Mouse (Mus musculus): ENCODE measurements at regions not wholly inside any gene's neighbourhood (a gene's known extent, or its start where the extent isn't known, plus 50 kb on each side); places are given as distances from the start of the nearest gene placed in this dataset.
"Not testable (repeated sequence)": the region's sequence is repeated elsewhere in the genome, so short reads cannot be mapped to it uniquely, and the experiment has no call there.

- 22% methylated on average over 2 of the region's 2 CpGs for WGBS
- H3K4me3 ChIP-seq (replicated peaks); H3K27me3 ChIP-seq; H3K4me2 ChIP-seq; H3K9me3 ChIP-seq (replicated peaks); H3K9ac ChIP-seq; H3K4me1 ChIP-seq; H3K36me3 ChIP-seq: not testable (repeated sequence)
- ATAC-seq (replicated peaks; ENCODE audit: low FRiP score), result peak; percentile 80
- 0 out of 2 replicates have a peak overlapping the region, but pooled peaks have one; percentile 70 for H3K27ac ChIP-seq
Observed at GRCm38 (mm10) chrX:103532620-103533199, 97.7 kb upstream of the Zcchc13 start.

GRCm38 (mm10) chrX:103533306-103533705, 97.1 kb upstream of the Zcchc13 start:
- no peak for ATAC-seq (replicated peaks; ENCODE audit: low FRiP score)
- peaks cover 8% of the 10 kb centered on the region; the same call in 1 of the 2 replicates for H3K4me1 ChIP-seq
- H3K4me3 ChIP-seq (replicated peaks), result no peak overlapping the region
- H3K9me3 ChIP-seq (replicated peaks), result no peaks in the 10 kb centered on the region
- no peak overlapping the region for H3K9ac ChIP-seq
- H3K27ac ChIP-seq, result peak overlapping the region; percentile 70
- WGBS, result 19% methylated on average over 11 of the region's 11 CpGs
- H3K27me3 ChIP-seq, result no peaks in the 10 kb centered on the region
- H3K36me3 ChIP-seq, result no peaks in the 10 kb centered on the region
- H3K4me2 ChIP-seq, result no peak overlapping the region

- peaks cover 8% of the 10 kb centered on the region; the same call in 1 of the 2 replicates for H3K4me1 ChIP-seq
- no peaks in the 10 kb centered on the region for H3K36me3 ChIP-seq
- H3K9me3 ChIP-seq (replicated peaks), result no peaks in the 10 kb centered on the region
- 46% methylated on average over 1 of the region's 1 CpGs for WGBS
- no peak overlapping the region for H3K9ac ChIP-seq
- no peaks in the 10 kb centered on the region for H3K27me3 ChIP-seq
- no peak for ATAC-seq (replicated peaks; ENCODE audit: low FRiP score)
- H3K4me3 ChIP-seq (replicated peaks), result no peak overlapping the region
- peak overlapping the region; percentile 70; the same call in 1 of the 2 replicates for H3K27ac ChIP-seq
- no peak overlapping the region for H3K4me2 ChIP-seq
Observed at GRCm38 (mm10) chrX:103533831-103534230, 96.6 kb upstream of the Zcchc13 start.

- Histone ChIP-seq H3K27ac (peak overlapping the region; percentile 29; the same call in 1 of the 2 replicates), H3K9me3 (replicated peaks) (no peaks in the 10 kb centered on the region), H3K27me3 (no peaks in the 10 kb centered on the region), H3K4me2 (no peak overlapping the region), H3K36me3 (no peaks in the 10 kb centered on the region), H3K4me1 (no peaks in the 10 kb centered on the region), H3K9ac (no peak overlapping the region), H3K4me3 (replicated peaks) (no peak overlapping the region)
- WGBS, result 75% methylated on average over 5 of the region's 5 CpGs
- ATAC-seq (replicated peaks; ENCODE audit: low FRiP score), result no peak
Observed at GRCm38 (mm10) chrX:103546490-103547202, 83.7 kb upstream of the Zcchc13 start.

GRCm38 (mm10) chrX:103551304-103551703, 79.1 kb upstream of the Zcchc13 start:
- H3K27ac ChIP-seq, result 0 out of 2 replicates have a peak overlapping the region, but pooled peaks have one; percentile 10
- no peak for ATAC-seq (replicated peaks; ENCODE audit: low FRiP score)
- no peaks in the 10 kb centered on the region for H3K27me3 ChIP-seq
- WGBS, result 84% methylated on average over 14 of the region's 14 CpGs
- H3K9ac ChIP-seq, result no peak overlapping the region
- no peak overlapping the region for H3K4me3 ChIP-seq (replicated peaks)
- no peaks in the 10 kb centered on the region; the same call in 1 of the 2 replicates for H3K4me1 ChIP-seq
- no peaks in the 10 kb centered on the region for H3K36me3 ChIP-seq
- H3K4me2 ChIP-seq, result no peak overlapping the region
- no peaks in the 10 kb centered on the region for H3K9me3 ChIP-seq (replicated peaks)

- ATAC-seq (replicated peaks; ENCODE audit: low FRiP score), result no peak
- H3K4me3 ChIP-seq (replicated peaks), result no peak overlapping the region
- H3K4me1 ChIP-seq, result no peaks in the 10 kb centered on the region; the same call in 1 of the 2 replicates
- WGBS, result 87% methylated on average over 3 of the region's 3 CpGs
- H3K9me3 ChIP-seq (replicated peaks), result no peaks in the 10 kb centered on the region
- no peaks in the 10 kb centered on the region for H3K36me3 ChIP-seq
- no peak overlapping the region for H3K4me2 ChIP-seq
- H3K27me3 ChIP-seq, result no peaks in the 10 kb centered on the region
- H3K27ac ChIP-seq, result no peak overlapping the region
- H3K9ac ChIP-seq, result no peak overlapping the region
Observed at GRCm38 (mm10) chrX:103553196-103553595, 77.2 kb upstream of the Zcchc13 start.

GRCm38 (mm10) chrX:103553605-103554004, 76.8 kb upstream of the Zcchc13 start:
- no peaks in the 10 kb centered on the region; the same call in 1 of the 2 replicates for H3K4me1 ChIP-seq
- no peaks in the 10 kb centered on the region for H3K36me3 ChIP-seq
- no peak overlapping the region for H3K9ac ChIP-seq
- H3K27me3 ChIP-seq, result no peaks in the 10 kb centered on the region
- no peak overlapping the region for H3K4me3 ChIP-seq (replicated peaks)
- no peak for ATAC-seq (replicated peaks; ENCODE audit: low FRiP score)
- 90% methylated on average over 3 of the region's 3 CpGs for WGBS
- H3K27ac ChIP-seq, result no peak overlapping the region
- H3K9me3 ChIP-seq (replicated peaks), result no peaks in the 10 kb centered on the region
- H3K4me2 ChIP-seq, result no peak overlapping the region

GRCm38 (mm10) chrX:103555041-103555986, 75.1 kb upstream of the Zcchc13 start:
- 44% methylated on average over 5 of the region's 5 CpGs for WGBS
- H3K27ac ChIP-seq, result not testable (repeated sequence)

GRCm38 (mm10) chrX:103556046-103556445, 74.3 kb upstream of the Zcchc13 start:
- WGBS, result 83% methylated on average over 4 of the region's 4 CpGs
- Histone ChIP-seq H3K27ac (peak overlapping the region; percentile 37; the same call in 1 of the 2 replicates), H3K27me3 (no peaks in the 10 kb centered on the region), H3K4me1 (no peaks in the 10 kb centered on the region; the same call in 1 of the 2 replicates), H3K4me2 (no peak overlapping the region), H3K9me3 (replicated peaks) (no peaks in the 10 kb centered on the region), H3K9ac (no peak overlapping the region), H3K36me3 (no peaks in the 10 kb centered on the region), H3K4me3 (replicated peaks) (no peak overlapping the region)
- no peak; the same call in 1 of the 2 replicates for ATAC-seq (replicated peaks; ENCODE audit: low FRiP score)

More at GRCm38 (mm10) chrX:103555041-103555986, 75.1 kb upstream of the Zcchc13 start:
- H3K4me1 ChIP-seq; H3K9me3 ChIP-seq (replicated peaks); H3K27me3 ChIP-seq; H3K4me3 ChIP-seq (replicated peaks); H3K9ac ChIP-seq; H3K36me3 ChIP-seq; H3K4me2 ChIP-seq: not testable (repeated sequence)
- ATAC-seq (replicated peaks; ENCODE audit: low FRiP score), result peak; percentile 86

- Histone ChIP-seq H3K4me1 (no peaks in the 10 kb centered on the region; the same call in 1 of the 2 replicates), H3K9me3 (replicated peaks) (no peaks in the 10 kb centered on the region), H3K4me3 (replicated peaks) (no peak overlapping the region), H3K27me3 (no peaks in the 10 kb centered on the region), H3K27ac (0 out of 2 replicates have a peak overlapping the region, but pooled peaks have one; percentile 32), H3K9ac (no peak overlapping the region), H3K36me3 (peaks cover 3% of the 10 kb centered on the region; the same call in 1 of the 2 replicates), H3K4me2 (no peak overlapping the region)
- WGBS, result 49% methylated on average over 7 of the region's 7 CpGs
- no peak for ATAC-seq (replicated peaks; ENCODE audit: low FRiP score)
Observed at GRCm38 (mm10) chrX:103556681-103557490, 73.5 kb upstream of the Zcchc13 start.

- Histone ChIP-seq H3K27me3 (no peaks in the 10 kb centered on the region), H3K4me3 (replicated peaks) (no peak overlapping the region), H3K9me3 (replicated peaks) (no peaks in the 10 kb centered on the region), H3K27ac (0 out of 2 replicates have a peak overlapping the region, but pooled peaks have one; percentile 32), H3K9ac (no peak overlapping the region), H3K4me1 (no peaks in the 10 kb centered on the region; the same call in 1 of the 2 replicates), H3K36me3 (peaks cover 8% of the 10 kb centered on the region; the same call in 1 of the 2 replicates), H3K4me2 (no peak overlapping the region)
- WGBS, result 87% methylated on average over 4 of the region's 4 CpGs
- ATAC-seq (replicated peaks; ENCODE audit: low FRiP score), result no peak
Observed at GRCm38 (mm10) chrX:103557496-103557895, 72.9 kb upstream of the Zcchc13 start.

All from kidney, embryonic 15.5 days (tissue).